Mouse (Mus musculus) embryonic facial prominence, embryonic 11.5 days (tissue): ENCODE results near the gene Rab21. TPM values are rescaled to one million over a fixed set of nuclear protein-coding genes. Genes with fewer than 3 reads are reported as not detected.
A peak's percentile ranks its signal among the peaks of the same experiment; 100 is the strongest.

Experiments
- ATAC-seq: fragments of 200-750 bp; cut with Nextera tagmentation; replicated peaks from 2 replicates; pipeline ENCODE4 v1.8.0; 2017; ENCODE audit warnings: low read depth; ENCODE audit not compliant: insufficient number of reproducible peaks, low FRiP score, low TSS enrichment
- DNase-seq: peaks from one replicate; pipeline ENCODE4 v3.0.0-alpha.2; 2015; ENCODE audit warnings: low spot score
- H3K27ac ChIP-seq: fragments of 300-500 bp; sonication (generic); replicated peaks from 2 replicates; pipeline ENCODE4 v1.5.1; 2014; ENCODE audit warnings: mild to moderate bottlenecking, low read depth, low read length, control low read depth
- H3K27me3 ChIP-seq: fragments of 300-500 bp; sonication (generic); 2 replicates; pipeline ENCODE4 v1.6.1; 2014; ENCODE audit warnings: mild to moderate bottlenecking, low read length, moderate library complexity, mixed read lengths; ENCODE audit not compliant: control insufficient read depth, insufficient read depth
- H3K36me3 ChIP-seq: fragments of 300-500 bp; sonication (generic); replicated peaks from 2 replicates; pipeline ENCODE4 v1.6.1; 2014; ENCODE audit warnings: low read depth, mild to moderate bottlenecking, low read length, moderate library complexity, mixed read lengths; ENCODE audit not compliant: control insufficient read depth, insufficient read depth
- H3K4me1 ChIP-seq: fragments of 300-500 bp; sonication (generic); 2 replicates; pipeline ENCODE4 v1.6.1; 2014; ENCODE audit warnings: low read length, mixed read lengths; ENCODE audit not compliant: control insufficient read depth, insufficient read depth
- H3K4me2 ChIP-seq: fragments of 300-500 bp; sonication (generic); 2 replicates; pipeline ENCODE4 v1.6.1; 2014; ENCODE audit warnings: low read depth, mild to moderate bottlenecking, control low read depth, low read length, moderate library complexity
- H3K4me3 ChIP-seq: fragments of 300-500 bp; sonication (generic); 2 replicates; pipeline ENCODE4 v1.5.1; 2014; ENCODE audit warnings: low read depth, low read length, control low read depth
- H3K9ac ChIP-seq: fragments of 300-500 bp; sonication (generic); replicated peaks from 2 replicates; pipeline ENCODE4 v1.6.1; 2014; ENCODE audit warnings: mild to moderate bottlenecking, control low read depth, low read length
- H3K9me3 ChIP-seq: fragments of 300-500 bp; sonication (generic); replicated peaks from 2 replicates; pipeline ENCODE4 v1.6.1; 2016; ENCODE audit warnings: mild to moderate bottlenecking, low read length, inconsistent platforms, mixed read lengths; ENCODE audit not compliant: control insufficient read depth
- WGBS: fragments of 180-500 bp; shearing (Covaris S2); extraction: QIAGEN DNeasy Blood & Tissue Kit; methylation state at CpG from one replicate; pipeline ENCODE4 v1.1.7; 2014; 5-methylcytosine and 5-hydroxymethylcytosine counted together
- polyA plus RNA-seq: library from polyadenylated mRNA; unstranded; fragments of >200 nt; fragmentation: Nextera tagmentation; extraction: Ambion mirVana; gene quantifications from 2 replicates; pipeline ENCODE4 v1.2.1, GENCODE M21; 2014

Rab21 gene
- 6.7 and 15.0 TPM in 2 replicates for polyA plus RNA-seq

- Histone ChIP-seq H3K27ac (peak within 1 kb of the TSS; percentile 87), H3K9ac (peak within 1 kb of the TSS; percentile 87), H3K27me3 (no peaks in the 10 kb centered on the region), H3K4me3 (peak within 1 kb of the TSS; percentile 85), H3K4me1 (no peaks in the 10 kb centered on the region; the same call in 1 of the 2 replicates), H3K4me2 (peak within 1 kb of the TSS; percentile 86), H3K36me3 (no peaks in the 10 kb centered on the region), H3K9me3 (no peaks in the 10 kb centered on the region)
- ATAC-seq (peak; percentile 88), DNase-seq (peak; percentile 94)
- under 1% methylated on average over 43 of the region's 48 CpGs for WGBS
Observed at GRCm38 (mm10) chr10:115315473-115316171, at the start of gene Rab21. Rab21 (minus strand) TSS chr10:115315594.

GRCm38 (mm10) chr10:115363151-115363550, 47.8 kb upstream of the Rab21 start:
- H3K4me1 ChIP-seq = no peaks in the 10 kb centered on the region
- H3K27me3 ChIP-seq = no peaks in the 10 kb centered on the region
- peak overlapping the region; percentile 62 for H3K4me2 ChIP-seq
- H3K4me3 ChIP-seq = peak overlapping the region; percentile 47; the same call in 1 of the 2 replicates
- DNase-seq (no peak), ATAC-seq (no peak)
- 88% methylated on average over 4 of the region's 4 CpGs for WGBS
- no peak overlapping the region for H3K27ac ChIP-seq
- H3K9me3 ChIP-seq = no peaks in the 10 kb centered on the region
- no peaks in the 10 kb centered on the region for H3K36me3 ChIP-seq
- peak overlapping the region; percentile 62 for H3K9ac ChIP-seq

GRCm38 (mm10) chr10:115362623-115362964, 47.2 kb upstream of the Rab21 start:
- no peaks in the 10 kb centered on the region for H3K4me1 ChIP-seq
- DNase-seq = no peak
- H3K27ac ChIP-seq = peak overlapping the region; percentile 91
- H3K9ac ChIP-seq = peak overlapping the region; percentile 62
- H3K4me3 ChIP-seq = peak overlapping the region; percentile 47
- H3K4me2 ChIP-seq = peak overlapping the region; percentile 62
- H3K9me3 ChIP-seq = no peaks in the 10 kb centered on the region
- H3K36me3 ChIP-seq = no peaks in the 10 kb centered on the region
- no peaks in the 10 kb centered on the region for H3K27me3 ChIP-seq
- 11% methylated on average over 9 of the region's 9 CpGs for WGBS
- ATAC-seq = no peak

GRCm38 (mm10) chr10:115361840-115362622, 46.6 kb upstream of the Rab21 start, which contains the start of gene Tmem19:
Tmem19 (minus strand) TSS chr10:115362501.
- peak within 1 kb of the TSS; percentile 62 for H3K9ac ChIP-seq

GRCm38 (mm10) chr10:115359066-115359465, 43.7 kb upstream of the Rab21 start:
- DNase-seq (no peak), ATAC-seq (no peak)
- WGBS = 88% methylated on average over 7 of the region's 7 CpGs
- H3K4me1 ChIP-seq = no peaks in the 10 kb centered on the region
- H3K27me3 ChIP-seq = no peaks in the 10 kb centered on the region
- H3K4me3 ChIP-seq = no peak overlapping the region
- H3K4me2 ChIP-seq = no peak overlapping the region
- H3K9me3 ChIP-seq = no peaks in the 10 kb centered on the region
- H3K36me3 ChIP-seq = no peaks in the 10 kb centered on the region; the same call in 1 of the 2 replicates
- H3K9ac ChIP-seq = no peak overlapping the region
- H3K27ac ChIP-seq = no peak overlapping the region

More at GRCm38 (mm10) chr10:115361840-115362622, 46.6 kb upstream of the Rab21 start, which contains the start of gene Tmem19:
- peak within 1 kb of the TSS; percentile 47 for H3K4me3 ChIP-seq
- H3K36me3 ChIP-seq = no peaks in the 10 kb centered on the region
- no peaks in the 10 kb centered on the region for H3K4me1 ChIP-seq
- peak within 1 kb of the TSS; percentile 62 for H3K4me2 ChIP-seq
- WGBS = under 1% methylated on average over 47 of the region's 58 CpGs
- DNase-seq = peak; percentile 98
- no peaks in the 10 kb centered on the region for H3K27me3 ChIP-seq
- peak within 1 kb of the TSS; percentile 91 for H3K27ac ChIP-seq
- peak; percentile 99 for ATAC-seq
- H3K9me3 ChIP-seq = no peaks in the 10 kb centered on the region

- ATAC-seq (no peak), DNase-seq (no peak)
- Histone ChIP-seq H3K9ac (no peak overlapping the region), H3K4me1 (no peaks in the 10 kb centered on the region), H3K4me3 (no peak overlapping the region), H3K27ac (no peak overlapping the region), H3K27me3 (no peaks in the 10 kb centered on the region), H3K9me3 (no peaks in the 10 kb centered on the region), H3K36me3 (no peaks in the 10 kb centered on the region; the same call in 1 of the 2 replicates), H3K4me2 (no peak overlapping the region)
- WGBS = 96% methylated on average over 17 of the region's 17 CpGs
Observed at GRCm38 (mm10) chr10:115358216-115358919, 43.0 kb upstream of the Rab21 start.

- no peak for DNase-seq
- no peak overlapping the region for H3K27ac ChIP-seq
- no peaks in the 10 kb centered on the region for H3K27me3 ChIP-seq
- H3K4me2 ChIP-seq = no peak overlapping the region
- no peak for ATAC-seq
- H3K4me3 ChIP-seq = no peak overlapping the region
- H3K36me3 ChIP-seq = no peaks in the 10 kb centered on the region; the same call in 1 of the 2 replicates
- WGBS = 90% methylated on average over 6 of the region's 7 CpGs
- H3K9me3 ChIP-seq = no peaks in the 10 kb centered on the region
- no peaks in the 10 kb centered on the region for H3K4me1 ChIP-seq
- H3K9ac ChIP-seq = no peak overlapping the region
Observed at GRCm38 (mm10) chr10:115356106-115356505, 40.7 kb upstream of the Rab21 start.
